Mouse (Mus musculus) limb, embryonic 10.5 days (tissue): ENCODE measurements around the gene Ifngr2. TPM values are rescaled to one million over a fixed set of nuclear protein-coding genes. Genes with fewer than 3 reads are reported as not detected.

Experiments used
- DNase-seq: peaks from one replicate; pipeline ENCODE4 v3.0.0-alpha.2; 2017; ENCODE audit warnings: low spot score
- H3K27ac ChIP-seq: fragments of 300-500 bp; sonication (generic); 2 replicates; pipeline ENCODE4 v1.5.1; 2016; ENCODE audit warnings: mild to moderate bottlenecking
- H3K27me3 ChIP-seq: fragments of 300-500 bp; sonication (generic); 2 replicates; pipeline ENCODE4 v1.6.1; 2016; ENCODE audit warnings: low read depth, mild to moderate bottlenecking; ENCODE audit not compliant: poor library complexity, severe bottlenecking
- H3K36me3 ChIP-seq: fragments of 300-500 bp; sonication (generic); 2 replicates; pipeline ENCODE4 v1.6.1; 2016; ENCODE audit warnings: mild to moderate bottlenecking, moderate library complexity
- H3K4me1 ChIP-seq: fragments of 300-500 bp; sonication (generic); 2 replicates; pipeline ENCODE4 v1.6.1; 2016
- H3K4me3 ChIP-seq: fragments of 300-500 bp; sonication (generic); 2 replicates; pipeline ENCODE4 v1.5.1; 2016; ENCODE audit warnings: mild to moderate bottlenecking, moderate library complexity
- H3K9me3 ChIP-seq: fragments of 300-500 bp; sonication (generic); replicated peaks from 2 replicates; pipeline ENCODE4 v1.6.1; 2016; ENCODE audit warnings: mild to moderate bottlenecking
- WGBS: fragments of 180-500 bp; shearing (Covaris S2); methylation state at CpG from one replicate; pipeline ENCODE4 v1.1.7; 2016; 5-methylcytosine and 5-hydroxymethylcytosine counted together
- microRNA-seq: library from miRNA; unstranded; fragments of <30 nt; microRNA quantifications from one replicate; pipeline ENCODE4, GENCODE M21; 2017
- polyA plus RNA-seq: library from polyadenylated mRNA; unstranded; fragments of >200 nt; fragmentation: Nextera tagmentation; extraction: Ambion mirVana; gene quantifications from 2 replicates; pipeline ENCODE4 v1.2.1, GENCODE M21; 2016

Ifngr2 gene
- polyA plus RNA-seq, 1 experiment from 2014 or later: 32.9 TPM

GRCm38 (mm10) chr16:91605156-91605555 lies 58.3 kb downstream of the Ifngr2 start:
- no peaks in the 10 kb centered on the region for H3K27me3 ChIP-seq
- 83% methylated on average over 6 of the region's 6 CpGs for WGBS
- H3K27ac ChIP-seq: no peak overlapping the region
- no peak for DNase-seq
- H3K4me3 ChIP-seq: no peak overlapping the region
- H3K9me3 ChIP-seq: no peaks in the 10 kb centered on the region
- H3K36me3 ChIP-seq: no peaks in the 10 kb centered on the region
- peaks cover 20% of the 10 kb centered on the region for H3K4me1 ChIP-seq

DNA sequence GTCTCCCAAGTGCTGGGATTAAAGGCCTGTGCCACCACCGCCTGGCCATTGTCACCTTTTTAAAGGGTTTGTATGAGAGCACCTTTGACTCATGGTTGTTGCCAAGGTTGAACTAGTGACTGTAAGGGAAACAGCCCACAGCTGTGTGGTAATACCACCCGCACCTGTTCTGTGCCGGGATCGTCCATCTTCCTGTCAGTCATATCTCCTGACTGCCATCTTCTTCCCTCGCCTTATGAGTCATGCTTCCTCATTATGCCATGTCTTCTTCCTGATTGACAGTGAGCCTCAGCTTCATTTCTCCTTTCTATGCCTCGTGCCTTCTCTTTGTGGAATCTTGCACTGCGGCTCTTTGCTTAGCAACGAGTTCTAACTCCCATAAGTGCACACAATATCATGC lies 60.1 kb downstream of the Ifngr2 start:
- 91% methylated on average over 8 of the region's 8 CpGs for WGBS
- no peaks in the 10 kb centered on the region for H3K27me3 ChIP-seq
- peaks cover 11% of the 10 kb centered on the region for H3K4me1 ChIP-seq
- no peaks in the 10 kb centered on the region for H3K36me3 ChIP-seq
- no peak for DNase-seq
- no peaks in the 10 kb centered on the region for H3K9me3 ChIP-seq
- H3K27ac ChIP-seq: no peak overlapping the region
- H3K4me3 ChIP-seq: no peak overlapping the region

- Histone ChIP-seq H3K4me1 (peaks cover 15% of the 10 kb centered on the region), H3K27ac (no peak overlapping the region), H3K27me3 (no peaks in the 10 kb centered on the region), H3K9me3 (no peaks in the 10 kb centered on the region), H3K4me3 (no peak overlapping the region), H3K36me3 (no peaks in the 10 kb centered on the region)
- DNase-seq: no peak
- WGBS: 81% methylated on average over 9 of the region's 9 CpGs
These were observed 62.8 kb downstream of the Ifngr2 start for GRCm38 (mm10) chr16:91609501-91610245.

GRCm38 (mm10) chr16:91611248-91611647 lies 64.4 kb downstream of the Ifngr2 start:
- 74% methylated on average over 11 of the region's 11 CpGs for WGBS
- Histone ChIP-seq H3K9me3 (no peaks in the 10 kb centered on the region), H3K4me1 (peaks cover 12% of the 10 kb centered on the region), H3K27me3 (no peaks in the 10 kb centered on the region), H3K4me3 (no peak overlapping the region), H3K36me3 (no peaks in the 10 kb centered on the region), H3K27ac (no peak overlapping the region)
- DNase-seq: no peak

DNA sequence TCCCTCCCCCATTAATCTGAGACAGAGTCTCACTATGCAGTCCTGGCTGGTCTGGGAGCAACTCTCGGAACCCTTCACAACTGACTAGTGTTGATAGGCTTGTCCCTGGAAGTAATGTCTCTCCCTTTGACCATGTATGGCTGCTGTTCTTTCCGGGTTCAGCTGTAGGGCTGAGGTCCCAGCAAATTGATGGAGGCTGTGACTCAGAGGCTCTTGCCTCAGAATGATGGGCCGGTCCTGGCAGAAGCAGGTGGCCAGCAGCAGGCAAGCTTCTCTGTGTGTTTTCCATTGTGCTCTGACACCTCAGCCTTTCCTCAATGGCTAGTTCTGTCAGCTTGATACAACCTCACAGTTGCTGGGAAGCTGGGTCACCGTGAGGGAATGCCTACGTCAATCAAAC lies 65.7 kb downstream of the Ifngr2 start:
- Histone ChIP-seq H3K4me1 (peaks cover 12% of the 10 kb centered on the region), H3K4me3 (no peak overlapping the region), H3K27ac (no peak overlapping the region), H3K9me3 (no peaks in the 10 kb centered on the region), H3K36me3 (no peaks in the 10 kb centered on the region), H3K27me3 (peaks cover 11% of the 10 kb centered on the region; the same call in 1 of the 2 replicates)
- no peak for DNase-seq
- 80% methylated on average over 5 of the region's 5 CpGs for WGBS

DNA sequence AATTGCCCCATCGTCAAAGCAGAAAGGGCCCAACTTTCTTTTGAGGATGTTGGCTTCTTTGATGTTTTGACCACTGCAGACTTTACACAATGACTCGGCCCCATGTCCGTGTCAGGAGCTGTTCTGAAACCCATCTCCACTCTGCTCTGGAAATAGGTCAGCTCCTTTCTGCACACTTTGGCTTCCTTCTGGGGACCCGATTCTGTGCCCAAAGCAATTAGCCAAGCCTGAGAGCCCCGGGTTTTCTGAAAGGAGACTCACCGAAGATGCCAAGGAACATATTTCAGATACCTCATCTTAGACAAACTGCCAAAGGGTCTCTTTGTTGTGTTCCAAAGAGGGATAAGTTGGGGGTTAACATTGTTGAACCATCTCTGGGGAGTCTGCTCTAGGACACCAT lies 67.7 kb downstream of the Ifngr2 start:
- no peak for DNase-seq
- WGBS: 86% methylated on average over 6 of the region's 6 CpGs
- H3K9me3 ChIP-seq: no peaks in the 10 kb centered on the region
- peaks cover 14% of the 10 kb centered on the region; the same call in 1 of the 2 replicates for H3K27me3 ChIP-seq
- no peak overlapping the region for H3K4me3 ChIP-seq
- H3K36me3 ChIP-seq: no peaks in the 10 kb centered on the region
- peaks cover 12% of the 10 kb centered on the region for H3K4me1 ChIP-seq
- no peak overlapping the region for H3K27ac ChIP-seq

Small RNAs within 50 kb of the gene (microRNA-seq; reads per million reads assigned to microRNA genes)
- gene Mir6367: not detected

Other genes with a start within 250 kb of the Ifngr2 start
- gene Ifnar2, start 174.3 kb upstream of the Ifngr2 start, polyA plus RNA-seq: 33.0 and 35.3 TPM in 2 replicates
- not detected in 2 replicates for gene Gm21970, start 155.4 kb upstream of the Ifngr2 start, polyA plus RNA-seq
- 7.0 TPM in 2 replicates for gene Il10rb, start 140.9 kb upstream of the Ifngr2 start, polyA plus RNA-seq
- gene Ifnar1, start 61.8 kb upstream of the Ifngr2 start, polyA plus RNA-seq: 53.8 and 61.4 TPM in 2 replicates
- 19.8 and 25.7 TPM in 2 replicates for gene Tmem50b, start 50.7 kb downstream of the Ifngr2 start, polyA plus RNA-seq
- gene Dnajc28, start 72.0 kb downstream of the Ifngr2 start, polyA plus RNA-seq: 3.0 and 4.6 TPM in 2 replicates
- 178 and 199 TPM in 2 replicates for gene Gart, start 99.9 kb downstream of the Ifngr2 start, polyA plus RNA-seq
- gene Son, start 100.4 kb downstream of the Ifngr2 start, polyA plus RNA-seq: 105 and 122 TPM in 2 replicates
- 41.0 and 43.2 TPM in 2 replicates for gene Donson, start 141.7 kb downstream of the Ifngr2 start, polyA plus RNA-seq
- gene Cryzl1, start 181.9 kb downstream of the Ifngr2 start, polyA plus RNA-seq: 54.5 and 61.3 TPM in 2 replicates
- gene Itsn1, start 182.2 kb downstream of the Ifngr2 start, polyA plus RNA-seq: 33.1 and 34.5 TPM in 2 replicates